Mouse (Mus musculus) layer of hippocampus, adult 11-12 months (tissue): ENCODE measurements around the gene Haus3.

Source experiments
- DNase-seq: peaks from one replicate; pipeline ENCODE4 v3.0.0; 2022; ENCODE audit warnings: low spot score

Gene Haus3

GRCm38 (mm10) chr5:34186961-34187391, 17.6 kb upstream of the Haus3 start:
- no peak for DNase-seq

GRCm38 (mm10) chr5:34186391-34186790, 17.1 kb upstream of the Haus3 start:
- DNase-seq: no peak

GRCm38 (mm10) chr5:34185791-34186190, 16.5 kb upstream of the Haus3 start:
- DNase-seq: no peak

GRCm38 (mm10) chr5:34185051-34185580, 15.8 kb upstream of the Haus3 start:
- no peak for DNase-seq

- no peak for DNase-seq
These were observed 14.6 kb upstream of the Haus3 start for GRCm38 (mm10) chr5:34183976-34184375.

- no peak for DNase-seq
These were observed 14.0 kb upstream of the Haus3 start for GRCm38 (mm10) chr5:34183156-34183880.

- DNase-seq: no peak
These were observed 13.2 kb upstream of the Haus3 start for GRCm38 (mm10) chr5:34182486-34182885.

GRCm38 (mm10) chr5:34177821-34178220, 8.5 kb upstream of the Haus3 start:
- DNase-seq: no peak

GRCm38 (mm10) chr5:34177091-34177490, 7.8 kb upstream of the Haus3 start:
- peak; percentile 15 for DNase-seq

- DNase-seq: peak; percentile 5
These were observed 7.4 kb upstream of the Haus3 start for GRCm38 (mm10) chr5:34176691-34177090.

GRCm38 (mm10) chr5:34175403-34175694, 6.0 kb upstream of the Haus3 start:
- no peak for DNase-seq

GRCm38 (mm10) chr5:34174550-34175402, 5.4 kb upstream of the Haus3 start:
- peak; percentile 2 for DNase-seq

- no peak for DNase-seq
These were observed 4.7 kb upstream of the Haus3 start for GRCm38 (mm10) chr5:34174021-34174420.

GRCm38 (mm10) chr5:34170726-34171125, 1.4 kb upstream of the Haus3 start:
- DNase-seq: peak; percentile 32

GRCm38 (mm10) chr5:34169954-34170353, 627 bp upstream of the Haus3 start:
- no peak for DNase-seq

GRCm38 (mm10) chr5:34167857-34168256, 1.5 kb downstream of the Haus3 start:
- no peak for DNase-seq

- DNase-seq: no peak
These were observed 3.5 kb downstream of the Haus3 start for GRCm38 (mm10) chr5:34165793-34166192.

GRCm38 (mm10) chr5:34148476-34148875, 20.9 kb downstream of the Haus3 start:
- DNase-seq: no peak

- DNase-seq: no peak
These were observed 21.8 kb downstream of the Haus3 start for GRCm38 (mm10) chr5:34147554-34147953.

- peak; percentile 35 for DNase-seq
These were observed 29.6 kb downstream of the Haus3 start for GRCm38 (mm10) chr5:34139751-34140150.

GRCm38 (mm10) chr5:34132731-34133130, 36.6 kb downstream of the Haus3 start:
- DNase-seq: peak; percentile 14

- DNase-seq: no peak
These were observed 45.2 kb downstream of the Haus3 start for GRCm38 (mm10) chr5:34124131-34124530.
